Mouse (Mus musculus): ENCODE data around the gene Uvrag.

DNA sequence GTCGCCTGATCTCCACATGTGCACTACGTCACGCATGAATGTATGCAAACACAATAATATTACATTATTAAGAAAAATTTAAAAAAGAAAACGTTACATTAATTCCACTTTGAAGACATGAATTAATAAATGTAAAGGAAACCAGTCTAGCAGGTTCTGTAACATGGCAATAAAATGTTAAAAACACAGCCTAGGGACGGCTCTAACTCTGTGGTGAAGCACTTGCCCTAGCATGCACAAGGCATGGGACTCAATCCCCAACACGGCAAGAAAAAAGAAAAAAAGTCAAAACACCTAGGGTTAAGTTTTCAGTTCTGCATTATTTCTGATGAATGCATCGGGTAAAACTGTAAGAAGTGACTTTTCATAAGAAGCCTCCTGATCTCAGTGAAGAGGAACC lies 143.2 kb downstream of the Uvrag start:
- TF ChIP-seq CTCF (IDR thresholded peaks at IDR 0.05; ENCODE audit: low read depth, low read length) (no peak), GATA2 (IDR thresholded peaks at IDR 0.05; ENCODE audit: borderline replicate concordance, low read depth, low read length) (no peak)

Measured in G1E (cell line).